Mouse (Mus musculus) adrenal gland, postnatal 14 days (tissue): Measurements from ENCODE around the gene Pik3r2. TPM values are rescaled to one million over a fixed set of nuclear protein-coding genes. Genes with fewer than 3 reads are reported as not detected.

Source experiments
- DNase-seq: peaks from one replicate; pipeline ENCODE4 v3.0.0; 2021; ENCODE audit warnings: mixed read lengths
- total RNA-seq: library from RNA; stranded (reverse); gene quantifications from 2 replicates; pipeline ENCODE4 v1.2.3, GENCODE M21; 2021

Pik3r2 gene
- total RNA-seq, 1 experiment from 2014 or later, result 35.4 TPM

GRCm38 (mm10) chr8:70757523-70758307 lies 18.8 kb downstream of the Pik3r2 start:
- DNase-seq, result peak; percentile 73

DNA sequence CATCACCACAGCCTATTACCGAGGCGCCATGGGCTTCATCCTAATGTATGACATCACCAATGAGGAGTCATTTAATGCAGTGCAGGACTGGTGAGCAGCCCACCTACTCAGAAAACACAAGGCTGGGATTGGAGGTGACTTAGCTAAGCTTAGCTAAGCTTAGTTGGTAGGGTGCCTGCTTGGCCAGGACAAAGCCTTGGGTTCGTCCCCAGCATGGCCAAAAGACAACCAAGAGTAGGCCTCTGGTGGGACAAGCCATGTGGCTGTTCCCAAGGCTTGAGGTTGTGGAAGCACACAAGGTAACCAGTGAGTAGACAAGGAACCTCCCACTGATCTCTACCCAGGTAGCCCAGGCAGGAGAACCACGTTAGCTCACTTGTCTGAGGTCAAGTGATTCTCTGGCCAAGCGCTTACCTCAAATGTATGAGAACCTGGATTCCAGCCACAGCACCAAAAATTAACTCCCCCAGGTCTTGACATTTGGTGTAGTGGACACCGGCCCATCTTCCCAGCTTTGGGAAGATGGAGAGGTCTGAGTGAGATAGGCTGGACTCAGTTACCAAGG lies 20.0 kb downstream of the Pik3r2 start:
- peak; percentile 14 for DNase-seq

DNA sequence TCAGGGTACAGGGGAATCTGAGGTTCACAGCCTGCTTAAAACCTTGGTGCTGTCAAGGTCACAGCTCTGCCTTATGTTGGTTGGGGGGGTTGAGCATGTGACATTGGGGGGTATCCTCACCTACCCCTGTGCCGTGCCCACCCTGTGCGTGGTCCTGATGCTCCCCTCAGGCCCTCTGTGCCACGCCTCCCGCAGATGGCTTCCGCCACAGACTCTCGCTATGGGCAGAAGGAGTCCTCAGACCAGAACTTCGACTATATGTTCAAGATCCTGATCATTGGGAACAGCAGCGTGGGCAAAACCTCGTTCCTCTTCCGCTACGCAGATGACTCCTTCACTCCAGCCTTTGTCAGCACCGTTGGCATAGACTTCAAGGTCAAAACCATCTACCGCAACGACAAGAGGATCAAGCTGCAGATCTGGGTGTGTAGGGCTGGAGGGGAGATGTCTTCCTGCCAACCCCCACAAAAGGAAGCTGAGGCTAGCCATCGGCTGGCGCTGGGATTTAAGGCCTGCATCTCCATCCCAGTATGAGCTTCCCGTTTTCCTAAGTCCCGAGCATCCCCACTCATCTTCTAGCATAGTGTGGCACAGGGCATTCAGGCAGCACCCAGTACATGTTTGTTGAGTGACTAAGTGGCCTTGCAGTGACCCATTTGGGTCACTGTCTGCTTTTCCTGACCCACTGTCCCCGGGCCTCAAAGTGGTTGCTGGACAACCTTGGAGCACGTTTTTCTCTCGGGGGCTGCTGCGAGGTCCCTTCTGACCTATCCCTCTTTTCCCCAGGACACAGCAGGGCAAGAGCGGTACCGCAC lies 20.6 kb downstream of the Pik3r2 start:
- peak; percentile 60 for DNase-seq

GRCm38 (mm10) chr8:70754871-70755660 lies 21.4 kb downstream of the Pik3r2 start:
- DNase-seq, result peak; percentile 88

GRCm38 (mm10) chr8:70754043-70754870 lies 22.3 kb downstream of the Pik3r2 start, which contains the start of gene Rab3a:
Gene Rab3a (plus strand): TSS chr8:70754679.
- DNase-seq, result peak; percentile 99

DNA sequence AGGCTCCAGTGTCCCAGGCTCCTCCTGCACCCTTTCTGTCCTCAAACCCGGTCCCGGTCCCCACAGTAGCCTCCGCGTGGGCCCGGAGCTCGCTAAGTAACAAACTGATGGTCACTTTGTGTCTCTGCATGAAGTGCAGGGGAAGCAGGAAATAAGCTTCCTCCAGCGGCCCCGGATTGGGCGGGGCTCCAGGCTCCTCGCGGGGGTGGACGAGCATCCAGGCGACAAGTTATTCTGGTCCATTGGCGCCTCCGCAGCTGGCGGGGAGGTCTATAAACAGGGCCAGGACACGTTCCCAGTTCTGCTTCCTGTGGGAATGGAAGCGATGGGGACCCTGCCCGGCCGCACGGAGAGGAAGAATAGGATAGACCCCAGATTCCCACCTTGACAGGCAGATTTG lies 23.4 kb downstream of the Pik3r2 start:
- DNase-seq, result peak; percentile 89

DNA sequence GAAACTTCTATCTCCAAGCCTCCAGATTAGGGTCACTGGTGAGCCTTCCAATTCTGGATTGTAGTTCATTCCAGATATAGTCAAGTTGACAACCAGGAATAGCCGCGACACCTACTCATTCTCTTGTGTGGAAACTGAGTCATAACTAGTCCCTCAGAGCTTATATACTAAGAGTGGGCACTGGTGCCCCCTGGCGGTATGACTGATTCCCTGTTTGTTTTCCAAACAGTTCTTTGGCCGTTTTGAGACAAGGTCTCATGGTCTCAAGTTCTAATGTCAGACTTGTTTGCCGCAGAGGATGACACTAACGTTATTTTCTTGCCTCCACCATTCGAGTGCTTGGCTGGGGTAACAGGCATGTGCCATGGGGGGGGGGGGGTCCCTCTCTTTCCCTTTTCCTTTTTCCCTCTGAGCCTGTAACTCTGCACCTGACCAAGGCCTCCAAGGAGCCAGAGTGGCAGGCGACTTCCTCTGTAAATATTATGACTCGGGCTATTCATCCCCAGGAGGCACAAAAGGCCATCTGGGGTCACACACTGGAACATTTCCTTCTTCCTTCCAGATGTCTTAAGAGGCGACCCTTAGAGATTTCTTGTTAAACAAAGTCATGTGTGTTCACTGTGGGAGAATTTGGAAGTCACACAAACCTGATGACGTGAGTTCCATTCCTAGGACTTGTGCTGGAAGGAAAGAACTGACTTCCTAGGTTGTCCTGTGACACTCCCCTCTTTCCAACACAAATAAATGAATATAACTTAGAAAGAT lies 24.3 kb downstream of the Pik3r2 start:
- DNase-seq, result peak; percentile 86

- DNase-seq, result peak; percentile 18
Measured at GRCm38 (mm10) chr8:70750128-70750680, 26.3 kb downstream of the Pik3r2 start.

GRCm38 (mm10) chr8:70749097-70749674 lies 27.3 kb downstream of the Pik3r2 start:
- DNase-seq, result peak; percentile 3

DNA sequence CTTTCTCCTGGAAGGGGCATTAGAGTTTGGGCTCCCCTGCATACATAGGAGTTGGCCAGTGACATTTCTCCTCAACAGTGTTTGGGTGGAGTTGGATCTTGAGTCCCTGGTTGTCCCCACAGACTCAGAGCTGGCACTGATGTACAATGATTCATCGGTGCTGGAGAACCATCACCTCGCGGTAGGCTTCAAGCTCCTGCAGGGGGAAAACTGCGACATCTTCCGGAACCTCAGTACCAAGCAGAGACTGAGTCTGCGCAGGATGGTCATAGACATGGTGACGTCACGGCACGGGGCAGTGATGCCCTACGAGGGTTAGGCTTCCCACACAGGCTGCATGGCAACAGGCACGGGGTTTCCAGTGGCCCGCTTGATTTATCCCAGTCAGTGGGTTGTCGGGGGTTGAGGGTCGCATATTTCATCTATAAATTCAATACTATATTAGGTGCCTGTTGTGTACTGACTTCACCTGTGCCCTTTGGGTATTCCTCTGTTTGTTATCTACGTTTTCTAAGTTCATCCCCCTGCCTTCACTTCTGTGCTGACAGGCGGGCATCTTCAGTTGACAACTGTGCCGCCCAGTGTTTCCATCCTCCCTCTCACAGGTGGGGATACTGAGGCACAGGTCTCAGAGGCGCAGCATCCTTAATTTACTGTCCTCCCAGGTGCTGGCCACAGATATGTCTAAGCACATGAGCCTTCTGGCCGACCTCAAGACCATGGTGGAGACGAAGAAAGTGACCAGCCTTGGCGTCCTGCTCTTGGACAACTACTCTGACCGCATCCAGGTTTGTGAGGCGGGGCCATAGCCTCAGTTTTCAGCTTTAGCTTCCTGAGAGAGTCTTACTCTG lies 28.0 kb downstream of the Pik3r2 start:
- DNase-seq, result no peak

DNA sequence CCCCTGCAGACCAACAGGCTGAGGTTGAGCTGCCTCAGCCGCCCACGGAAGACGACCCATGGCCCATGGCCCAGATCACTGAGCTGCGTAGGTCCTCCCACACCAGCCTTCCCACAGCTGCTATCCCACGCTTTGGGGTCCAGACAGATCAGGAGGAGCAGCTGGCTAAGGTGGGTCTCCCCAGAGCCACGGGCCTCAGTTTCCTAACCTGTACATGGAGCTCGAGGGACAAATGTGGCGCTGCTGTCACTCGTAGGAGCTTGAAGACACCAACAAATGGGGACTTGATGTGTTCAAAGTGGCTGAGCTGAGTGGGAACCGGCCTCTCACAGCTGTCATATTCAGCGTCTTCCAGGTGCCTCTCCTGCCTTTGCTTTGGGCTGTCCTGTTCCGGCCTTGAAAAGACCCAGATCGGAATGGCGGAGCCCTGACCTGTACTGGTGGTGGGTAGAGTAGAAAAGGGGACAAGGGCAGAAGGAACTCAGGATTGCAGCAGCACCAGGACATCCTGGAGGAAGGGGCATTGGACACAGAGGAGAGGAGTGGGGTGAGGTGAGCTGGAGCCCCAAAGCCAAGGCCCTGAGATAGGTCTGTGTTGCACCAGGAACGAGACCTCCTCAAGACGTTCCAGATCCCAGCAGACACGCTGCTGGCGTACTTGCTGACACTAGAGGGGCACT lies 29.2 kb downstream of the Pik3r2 start:
- peak; percentile 2 for DNase-seq

GRCm38 (mm10) chr8:70746676-70747075 lies 29.8 kb downstream of the Pik3r2 start:
- peak; percentile 2 for DNase-seq

DNA sequence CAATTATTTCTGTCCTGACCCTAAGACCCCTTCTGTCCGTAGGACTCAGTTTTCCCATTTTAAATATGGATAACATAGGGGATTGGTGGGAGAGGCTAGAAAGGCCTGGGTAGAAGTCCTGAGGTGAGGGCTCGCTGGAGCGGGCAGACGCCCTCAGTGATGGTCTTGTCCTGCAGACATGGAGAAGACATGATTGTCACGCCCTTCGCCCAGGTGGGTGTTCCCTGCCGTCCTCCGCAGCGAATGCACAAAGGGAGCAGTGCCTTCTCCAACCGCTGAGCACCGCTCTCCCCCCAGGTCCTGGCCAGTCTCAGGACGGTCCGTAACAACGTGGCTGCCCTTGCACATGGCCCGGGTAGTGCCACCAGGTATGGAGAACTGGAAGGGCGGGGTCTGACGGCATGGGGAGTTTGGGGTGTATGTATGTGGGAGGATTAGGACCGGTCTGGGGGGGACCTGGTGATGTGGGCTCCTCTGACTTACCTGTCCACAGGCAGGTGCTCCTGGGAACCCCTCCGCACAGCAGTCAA lies 30.8 kb downstream of the Pik3r2 start:
- DNase-seq, result peak; percentile 2

DNA sequence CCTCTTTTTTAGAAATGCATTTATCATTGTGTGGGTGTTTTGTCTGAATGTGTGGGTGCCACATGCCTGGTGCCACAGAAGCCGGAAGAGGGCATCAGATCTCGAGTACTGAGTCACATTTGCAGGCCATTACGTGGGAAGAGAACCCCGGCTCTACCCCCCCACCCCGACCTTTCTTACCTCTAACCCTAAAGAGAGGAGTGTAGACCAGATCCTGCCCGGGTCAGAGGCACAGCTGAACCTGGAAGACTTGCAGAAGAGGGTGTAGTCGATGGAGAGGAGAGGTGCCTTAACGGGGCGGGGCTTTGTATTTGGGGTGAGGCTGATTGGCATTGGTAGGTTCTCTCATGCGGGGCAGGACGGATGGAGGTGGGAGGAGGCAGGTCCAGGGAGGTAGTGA lies 31.7 kb downstream of the Pik3r2 start:
- peak; percentile 9 for DNase-seq

DNA sequence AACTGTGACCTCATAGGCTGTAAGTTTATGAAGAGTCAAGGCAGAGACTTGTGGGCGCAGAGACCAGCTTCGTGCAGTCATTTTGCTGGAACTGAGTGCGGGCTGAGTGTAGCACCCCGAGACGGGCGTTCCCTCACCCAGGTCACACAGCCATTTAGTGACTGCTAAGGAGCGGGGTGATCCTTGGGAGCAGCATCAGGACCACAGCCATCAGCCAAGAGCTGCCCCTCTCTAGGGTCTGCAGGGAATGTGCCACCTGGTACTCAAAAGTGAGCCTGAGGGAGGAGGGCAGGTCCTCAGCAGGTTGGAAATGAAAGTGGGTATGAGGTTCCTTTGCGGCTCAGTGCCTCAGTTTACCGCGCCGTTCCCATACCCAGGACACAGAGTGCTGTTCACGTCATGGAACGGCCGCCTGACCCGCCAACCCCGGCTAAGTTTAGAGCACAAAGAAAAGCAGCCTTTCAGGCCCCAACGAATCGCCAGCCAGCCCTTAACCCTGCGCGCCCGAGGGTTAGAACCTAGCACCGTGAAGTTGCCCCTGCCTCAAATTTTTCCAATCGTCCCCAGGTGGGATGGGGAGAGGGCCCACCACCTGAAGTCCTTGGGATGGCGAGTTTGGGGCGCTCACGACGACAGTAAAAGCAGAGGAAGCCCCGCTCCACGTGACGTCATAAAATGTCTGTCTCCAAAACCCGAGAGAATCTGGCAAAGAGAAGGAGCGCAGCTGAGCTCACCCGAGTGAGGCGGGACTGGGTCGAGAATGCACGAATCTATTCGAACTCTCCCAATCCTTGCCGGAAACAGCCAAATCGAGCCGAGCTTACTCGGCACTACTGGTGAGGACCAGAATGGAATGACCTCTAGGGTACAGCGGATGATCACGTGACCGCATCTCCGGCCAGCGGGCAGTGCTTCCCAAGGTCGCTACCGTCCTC lies 32.6 kb downstream of the Pik3r2 start:
- DNase-seq, result peak; percentile 82

- peak; percentile 57 for DNase-seq
Measured at GRCm38 (mm10) chr8:70742981-70743655, 33.4 kb downstream of the Pik3r2 start.
